Mouse (Mus musculus) forebrain, embryonic 14.5 days (tissue): Measurements from ENCODE around the gene Phrf1. TPM values are rescaled to one million over a fixed set of nuclear protein-coding genes. Genes with fewer than 3 reads are reported as not detected.

Experiments
- ATAC-seq: fragments of 200-750 bp; cut with Nextera tagmentation; 2 replicates; pipeline ENCODE4 v1.8.0; 2017; ENCODE audit warnings: mild to moderate bottlenecking, moderate library complexity
- DNase-seq: peaks from one replicate; pipeline ENCODE4 v3.0.0-alpha.2; 2015; ENCODE audit warnings: low spot score
- H3K27ac ChIP-seq: fragments of 300-500 bp; sonication (generic); 2 replicates; pipeline ENCODE4 v1.5.1; 2014; ENCODE audit warnings: low read depth, mild to moderate bottlenecking, control low read depth, low read length, moderate library complexity
- H3K27me3 ChIP-seq: fragments of 300-500 bp; sonication (generic); replicated peaks from 2 replicates; pipeline ENCODE4 v1.6.1; 2014; ENCODE audit warnings: low read length, control low read depth, mixed read lengths; ENCODE audit not compliant: control insufficient read depth, insufficient read depth
- H3K36me3 ChIP-seq: fragments of 300-500 bp; sonication (generic); 2 replicates; pipeline ENCODE4 v1.6.1; 2014; ENCODE audit warnings: low read length, control low read depth; ENCODE audit not compliant: control insufficient read depth, insufficient read depth
- H3K4me1 ChIP-seq: fragments of 300-500 bp; sonication (generic); 2 replicates; pipeline ENCODE4 v1.6.1; 2014; ENCODE audit warnings: antibody characterized with exemption, low read length, control low read depth; ENCODE audit not compliant: control insufficient read depth, insufficient read depth
- H3K4me2 ChIP-seq: fragments of 300-500 bp; sonication (generic); 2 replicates; pipeline ENCODE4 v1.6.1; 2014; ENCODE audit warnings: mild to moderate bottlenecking, control low read depth, low read length
- H3K4me3 ChIP-seq: fragments of 300-500 bp; sonication (generic); 2 replicates; pipeline ENCODE4 v1.5.1; 2014; ENCODE audit warnings: low read depth, low read length, control low read depth
- H3K9ac ChIP-seq: fragments of 300-500 bp; sonication (generic); 2 replicates; pipeline ENCODE4 v1.6.1; 2014; ENCODE audit warnings: mild to moderate bottlenecking, low read length, control low read depth, moderate library complexity
- H3K9me3 ChIP-seq: fragments of 300-500 bp; sonication (generic); replicated peaks from 2 replicates; pipeline ENCODE4 v1.6.1; 2016; ENCODE audit warnings: low read length, control low read depth, mixed read lengths; ENCODE audit not compliant: control insufficient read depth
- WGBS: fragments of 180-500 bp; shearing (Covaris S2); extraction: QIAGEN DNeasy Blood & Tissue Kit; methylation state at CpG from one replicate; pipeline ENCODE4 v1.1.7; 2014; 5-methylcytosine and 5-hydroxymethylcytosine counted together
- polyA plus RNA-seq: library from polyadenylated mRNA; unstranded; fragments of >200 nt; fragmentation: Nextera tagmentation; extraction: Ambion mirVana; gene quantifications from 2 replicates; pipeline ENCODE4 v1.2.1, GENCODE M21; 2014

Gene Phrf1
- polyA plus RNA-seq, 1 experiment from 2014 or later: 64.2 TPM

DNA sequence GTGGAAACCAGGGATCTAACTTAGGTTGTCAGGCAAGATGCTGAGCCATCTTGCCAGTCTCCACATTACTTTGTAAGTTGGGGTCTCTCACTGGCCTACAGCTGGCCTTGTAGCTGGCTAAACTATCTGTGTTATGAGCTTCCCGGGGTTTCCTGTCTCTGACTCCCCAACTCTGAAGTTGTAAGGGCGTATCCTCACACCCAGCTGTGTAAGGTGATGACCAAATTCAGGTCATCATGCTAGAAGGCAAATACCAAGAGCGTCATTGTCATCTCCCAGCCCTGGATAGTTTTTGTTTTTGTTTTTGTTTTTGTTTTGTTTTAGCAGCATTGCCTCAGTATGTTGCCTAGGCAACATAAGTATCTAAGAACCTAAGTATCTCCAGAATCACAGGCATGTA lies 42.0 kb downstream of the Phrf1 start:
- no peaks in the 10 kb centered on the region for H3K9me3 ChIP-seq
- DNase-seq: no peak
- H3K36me3 ChIP-seq: no peaks in the 10 kb centered on the region
- ATAC-seq: no peak
- 80% methylated on average over 3 of the region's 3 CpGs for WGBS
- no peaks in the 10 kb centered on the region for H3K27me3 ChIP-seq
- H3K27ac ChIP-seq: no peak overlapping the region
- H3K4me1 ChIP-seq: 0 out of 2 replicates have a peak, but pooled peaks cover 4% of the 10 kb centered on the region
- no peak overlapping the region for H3K9ac ChIP-seq
- H3K4me3 ChIP-seq: no peak overlapping the region
- H3K4me2 ChIP-seq: no peak overlapping the region

DNA sequence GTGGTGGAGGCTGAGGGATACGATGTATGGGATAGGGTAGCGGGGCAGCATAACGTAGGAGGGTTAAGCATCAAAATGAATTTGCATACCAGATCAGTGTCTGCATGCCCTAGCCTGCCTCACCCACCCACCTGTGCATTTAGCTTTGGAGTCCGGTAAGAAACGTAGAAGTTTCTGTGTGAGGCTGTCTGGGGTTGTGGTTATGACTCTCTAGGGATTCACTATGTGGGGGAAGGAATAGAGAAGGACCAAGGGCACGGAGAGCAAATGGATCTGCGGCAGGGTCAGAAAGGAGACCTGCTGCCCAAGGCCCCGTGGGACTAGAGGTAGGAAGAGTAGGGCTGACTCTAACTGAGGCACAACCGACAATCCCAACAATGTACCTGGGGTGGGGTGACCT lies 46.8 kb downstream of the Phrf1 start:
- H3K4me2 ChIP-seq: no peak overlapping the region
- H3K36me3 ChIP-seq: no peaks in the 10 kb centered on the region
- DNase-seq (no peak), ATAC-seq (no peak)
- WGBS: 81% methylated on average over 9 of the region's 9 CpGs
- H3K27ac ChIP-seq: no peak overlapping the region
- no peak overlapping the region for H3K4me3 ChIP-seq
- no peaks in the 10 kb centered on the region for H3K27me3 ChIP-seq
- no peaks in the 10 kb centered on the region for H3K9me3 ChIP-seq
- no peak overlapping the region for H3K9ac ChIP-seq
- no peaks in the 10 kb centered on the region for H3K4me1 ChIP-seq

DNA sequence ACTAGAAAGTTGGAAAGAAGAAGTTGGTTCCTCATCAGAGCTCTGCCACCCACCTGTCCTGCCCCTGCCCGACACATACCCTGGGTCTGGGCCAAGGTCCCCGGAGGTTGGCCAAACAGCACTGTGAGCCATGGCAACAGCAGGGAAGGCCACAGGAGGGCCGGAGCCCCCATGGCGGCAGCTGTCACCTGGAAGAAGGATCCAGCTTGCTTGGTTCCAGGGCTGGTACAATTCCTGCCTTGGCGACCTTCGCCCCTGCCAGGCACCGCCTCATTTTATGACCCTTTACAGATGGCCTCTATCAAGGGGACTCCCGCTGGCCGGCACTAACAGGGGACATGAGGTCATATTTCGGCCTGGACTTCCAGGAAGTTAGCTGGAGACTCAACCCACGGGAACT lies 48.0 kb downstream of the Phrf1 start, which contains the start of gene Cdhr5:
Gene Cdhr5 (minus strand): TSS at position 241 of the 400 bp plus-strand sequence.
- WGBS: 84% methylated on average over 11 of the region's 11 CpGs
- no peak within 1 kb of the TSS for H3K9ac ChIP-seq
- DNase-seq (no peak), ATAC-seq (no peak)
- no peaks in the 10 kb centered on the region for H3K4me1 ChIP-seq
- H3K36me3 ChIP-seq: no peaks in the 10 kb centered on the region
- H3K4me3 ChIP-seq: no peak within 1 kb of the TSS
- no peak within 1 kb of the TSS for H3K27ac ChIP-seq
- H3K4me2 ChIP-seq: no peak within 1 kb of the TSS
- H3K9me3 ChIP-seq: no peaks in the 10 kb centered on the region
- H3K27me3 ChIP-seq: no peaks in the 10 kb centered on the region

DNA sequence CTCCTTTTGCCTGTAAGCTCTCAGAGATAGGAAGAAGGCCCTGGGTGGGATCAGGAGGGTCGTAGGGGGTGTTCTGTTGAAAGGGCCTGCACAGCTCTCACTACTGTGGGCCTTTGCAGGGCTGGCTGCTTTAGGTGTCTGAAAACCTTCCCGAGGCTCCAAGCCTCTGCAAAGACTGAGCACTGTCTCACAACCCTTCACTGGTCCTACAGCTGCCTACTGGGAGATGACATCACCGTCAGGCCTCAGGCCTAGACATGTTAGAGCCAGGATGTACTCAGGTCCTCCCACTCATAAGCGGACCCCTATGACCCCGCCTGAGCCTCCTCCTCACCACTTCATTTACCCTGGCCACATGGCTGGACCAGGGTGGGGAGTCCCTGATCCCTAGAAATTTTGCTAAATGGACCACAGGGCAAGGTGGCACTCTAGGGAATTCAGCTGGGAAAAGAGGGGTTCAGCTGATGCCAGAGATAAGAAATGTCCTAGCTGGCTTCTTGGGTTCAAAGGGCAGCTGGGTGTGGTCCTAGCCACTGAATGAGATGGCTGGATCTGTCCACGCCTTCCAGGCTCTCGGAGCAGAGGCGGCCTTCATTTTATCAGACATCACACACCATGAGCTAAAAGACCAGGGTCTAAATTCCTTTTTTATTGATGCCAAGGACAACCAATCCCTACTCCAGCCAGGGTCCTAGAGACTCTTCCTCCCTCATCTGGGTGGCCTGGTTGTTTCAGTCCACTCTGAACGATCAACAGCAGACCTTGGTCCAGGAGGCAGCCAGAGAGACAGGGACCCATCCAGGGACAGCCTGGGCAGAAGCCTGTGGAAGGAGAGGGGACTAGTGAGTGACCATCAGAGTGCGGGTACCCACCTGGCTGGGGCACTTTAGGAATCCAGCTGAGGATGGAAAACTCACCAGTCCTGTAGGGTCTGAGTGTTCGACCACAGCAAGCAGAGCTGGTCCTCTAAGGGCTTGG lies 49.4 kb downstream of the Phrf1 start:
- Histone ChIP-seq H3K9me3 (no peaks in the 10 kb centered on the region), H3K36me3 (no peaks in the 10 kb centered on the region), H3K9ac (no peak overlapping the region), H3K27ac (no peak overlapping the region), H3K4me3 (no peak overlapping the region), H3K4me2 (no peak overlapping the region; the same call in 1 of the 2 replicates), H3K27me3 (no peaks in the 10 kb centered on the region), H3K4me1 (no peaks in the 10 kb centered on the region)
- WGBS: 81% methylated on average over 11 of the region's 11 CpGs
- ATAC-seq (no peak), DNase-seq (no peak)

DNA sequence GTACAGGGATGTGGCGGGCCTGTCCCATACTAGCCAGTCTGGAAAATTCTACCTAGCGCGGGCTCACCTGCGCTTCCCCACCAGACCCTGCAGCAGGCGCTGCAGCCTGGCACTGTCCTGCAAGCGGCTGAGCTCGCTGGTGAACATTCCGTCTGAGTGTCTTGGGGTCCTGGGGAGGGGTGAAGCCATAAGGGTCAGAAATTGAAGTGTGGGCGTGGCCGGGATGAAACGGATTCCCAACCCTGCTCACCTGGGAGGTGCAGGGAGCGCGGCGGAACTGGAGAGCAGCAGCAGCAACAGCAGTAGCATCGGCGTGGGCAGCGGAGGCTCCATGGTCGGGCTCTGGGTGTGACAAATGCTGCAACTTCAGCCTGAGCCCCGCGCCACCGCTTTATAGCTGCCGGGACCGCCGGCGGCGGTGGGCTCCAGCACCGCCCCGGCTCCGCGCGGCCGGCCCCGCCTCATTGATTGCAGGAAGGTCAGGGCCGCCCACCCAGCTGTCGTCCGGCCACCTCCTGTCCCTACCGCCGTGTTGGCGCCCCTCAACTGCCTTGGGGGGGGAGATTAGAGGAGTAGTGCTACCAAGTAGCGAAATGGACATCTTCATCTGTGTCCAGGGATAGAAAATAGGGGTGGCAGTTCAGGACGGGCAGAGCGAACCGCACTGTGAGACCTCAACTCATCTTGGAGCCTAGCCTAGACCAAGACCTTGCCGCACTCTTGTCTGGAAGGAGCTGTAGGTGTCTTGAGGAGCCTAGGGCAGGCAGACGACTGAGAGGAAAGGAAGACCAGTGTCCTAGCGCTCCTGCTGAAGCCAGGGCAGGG lies 50.4 kb downstream of the Phrf1 start, which contains the start of gene Sct:
Gene Sct (minus strand): TSS at position 368 of the 825 bp plus-strand sequence.
- DNase-seq: peak; percentile 61
- WGBS: 2% methylated on average over 41 of the region's 46 CpGs
- H3K27ac ChIP-seq: no peak within 1 kb of the TSS

DNA sequence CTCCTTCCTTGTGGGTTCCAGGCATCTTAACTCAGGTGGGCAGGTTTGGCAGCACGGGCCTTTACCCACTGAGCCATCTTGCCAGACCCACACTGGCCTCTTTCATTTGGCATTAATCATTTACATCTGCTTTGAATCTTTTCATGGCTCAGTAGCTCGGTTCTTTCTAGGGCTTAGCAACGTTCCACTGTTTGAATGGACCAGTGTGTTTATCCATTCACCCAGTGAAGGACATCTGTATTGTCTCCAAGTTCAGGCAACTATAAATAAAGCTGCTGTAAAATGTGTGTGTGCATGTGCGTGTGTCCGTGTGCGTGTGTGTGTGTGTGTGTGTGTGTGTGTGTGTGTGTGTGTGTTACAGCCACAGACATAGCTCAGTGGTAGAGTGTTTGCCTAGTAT lies 52.9 kb downstream of the Phrf1 start:
- Histone ChIP-seq H3K36me3 (no peaks in the 10 kb centered on the region), H3K9ac (no peak overlapping the region), H3K4me1 (no peaks in the 10 kb centered on the region), H3K9me3 (no peaks in the 10 kb centered on the region), H3K4me3 (no peak overlapping the region), H3K27me3 (no peaks in the 10 kb centered on the region), H3K4me2 (no peak overlapping the region), H3K27ac (no peak overlapping the region)
- ATAC-seq (peak; percentile 65), DNase-seq (peak; percentile 48)
- WGBS: 24% methylated on average over 6 of the region's 6 CpGs

More for the DNA sequence above, 50.4 kb downstream of the Phrf1 start, which contains the start of gene Sct:
- H3K9ac ChIP-seq: peak within 1 kb of the TSS; percentile 61
- H3K27me3 ChIP-seq: no peaks in the 10 kb centered on the region
- no peaks in the 10 kb centered on the region for H3K4me1 ChIP-seq
- no peaks in the 10 kb centered on the region for H3K36me3 ChIP-seq
- no peaks in the 10 kb centered on the region for H3K9me3 ChIP-seq
- ATAC-seq: peak; percentile 64
- peak within 1 kb of the TSS; percentile 90 for H3K4me2 ChIP-seq
- H3K4me3 ChIP-seq: peak within 1 kb of the TSS; percentile 40

DNA sequence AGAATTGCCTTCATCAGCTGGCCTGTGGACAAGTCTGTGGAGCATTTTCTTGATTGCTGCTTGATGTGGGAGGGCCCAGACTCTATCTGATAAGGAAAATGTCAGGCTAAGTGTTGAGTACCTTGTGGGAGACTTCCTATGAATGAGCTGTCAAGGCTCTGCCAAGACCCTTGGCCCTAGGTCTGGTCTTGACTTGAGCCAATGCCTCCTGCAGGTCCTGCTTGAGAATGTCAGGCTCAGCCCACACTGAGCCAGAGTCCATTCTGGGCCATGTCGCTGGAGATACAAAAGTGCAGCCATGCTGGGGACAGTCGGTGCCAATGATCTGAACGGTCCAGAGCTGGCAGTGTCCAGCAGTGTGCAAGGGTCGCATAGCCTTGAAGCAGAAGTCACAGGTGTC lies 54.2 kb downstream of the Phrf1 start:
- Histone ChIP-seq H3K27ac (no peak overlapping the region), H3K27me3 (no peaks in the 10 kb centered on the region), H3K4me2 (no peak overlapping the region), H3K9ac (no peak overlapping the region), H3K4me3 (no peak overlapping the region), H3K36me3 (no peaks in the 10 kb centered on the region), H3K9me3 (no peaks in the 10 kb centered on the region), H3K4me1 (no peaks in the 10 kb centered on the region)
- DNase-seq (no peak), ATAC-seq (no peak)
- 85% methylated on average over 4 of the region's 4 CpGs for WGBS

DNA sequence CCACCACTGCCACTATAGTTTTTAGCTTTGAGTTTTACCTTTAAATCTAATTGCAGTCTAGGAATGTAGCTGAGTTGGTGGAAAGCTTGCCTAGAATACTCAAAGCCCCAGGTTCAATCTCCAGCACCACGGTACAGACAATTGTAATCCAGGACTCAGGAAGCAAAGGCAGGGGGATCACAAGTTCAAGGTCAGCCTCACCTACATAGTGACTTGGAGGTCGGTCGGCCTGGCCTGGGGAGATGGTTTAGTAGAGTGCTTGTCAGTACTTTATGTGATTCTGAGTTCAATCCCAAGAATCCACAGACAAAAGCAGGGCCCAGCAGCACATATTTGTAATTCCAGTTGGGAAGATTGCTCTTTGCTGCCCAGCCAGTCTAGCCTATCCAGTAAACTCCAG lies 59.5 kb downstream of the Phrf1 start:
- Histone ChIP-seq H3K4me1 (0 out of 2 replicates have a peak, but pooled peaks cover 2% of the 10 kb centered on the region), H3K4me3 (no peak overlapping the region), H3K4me2 (no peak overlapping the region), H3K9me3 (no peaks in the 10 kb centered on the region), H3K36me3 (no peaks in the 10 kb centered on the region), H3K27me3 (peaks cover 19% of the 10 kb centered on the region), H3K9ac (no peak overlapping the region), H3K27ac (no peak overlapping the region)
- ATAC-seq (no peak), DNase-seq (no peak)
- 91% methylated on average over 3 of the region's 3 CpGs for WGBS
